Mouse (Mus musculus) forebrain, postnatal 0 days (tissue): ENCODE measurements at regions not wholly inside any gene's neighbourhood (a gene's known extent, or its start where the extent isn't known, plus 50 kb on each side); places are given as distances from the start of the nearest gene placed in this dataset.

Experiments
- ATAC-seq: fragments of 200-750 bp; cut with Nextera tagmentation; 2 replicates; pipeline ENCODE4 v1.8.0; 2017; ENCODE audit warnings: mild to moderate bottlenecking, moderate library complexity
- DNase-seq: peaks from one replicate; pipeline ENCODE4 v3.0.0-alpha.2; 2015
- H3K27ac ChIP-seq: fragments of 300-500 bp; sonication (generic); 2 replicates; pipeline ENCODE4 v1.5.1; 2014; ENCODE audit warnings: low read depth, mild to moderate bottlenecking, antibody characterized with exemption, low read length, moderate library complexity, mixed read lengths
- H3K27me3 ChIP-seq: fragments of 300-500 bp; sonication (generic); 2 replicates; pipeline ENCODE4 v1.6.1; 2014; ENCODE audit warnings: mild to moderate bottlenecking, low read length, mixed read lengths; ENCODE audit not compliant: insufficient read depth
- H3K36me3 ChIP-seq: fragments of 300-500 bp; sonication (generic); 2 replicates; pipeline ENCODE4 v1.6.1; 2014; ENCODE audit warnings: mild to moderate bottlenecking, moderate library complexity; ENCODE audit not compliant: insufficient read depth
- H3K4me1 ChIP-seq: fragments of 300-500 bp; sonication (generic); 2 replicates; pipeline ENCODE4 v1.6.1; 2014; ENCODE audit warnings: antibody characterized with exemption; ENCODE audit not compliant: insufficient read depth
- H3K4me2 ChIP-seq: fragments of 300-500 bp; sonication (generic); 2 replicates; pipeline ENCODE4 v1.6.1; 2014; ENCODE audit warnings: low read depth, mild to moderate bottlenecking, moderate library complexity
- H3K4me3 ChIP-seq: fragments of 300-500 bp; sonication (generic); 2 replicates; pipeline ENCODE4 v1.5.1; 2014; ENCODE audit warnings: low read depth, low read length, mixed read lengths
- H3K9ac ChIP-seq: fragments of 300-500 bp; sonication (generic); 2 replicates; pipeline ENCODE4 v1.6.1; 2014; ENCODE audit warnings: mild to moderate bottlenecking
- H3K9me3 ChIP-seq: fragments of 300-500 bp; sonication (generic); 2 replicates; pipeline ENCODE4 v1.6.1; 2016; ENCODE audit warnings: low read length
- CTCF ChIP-seq: sonication (generic); IDR thresholded peaks from 2 replicates; pipeline ENCODE4 v1.5.1; 2016; ENCODE audit warnings: antibody characterized with exemption, control low read depth, low read depth
- WGBS: fragments of 180-500 bp; shearing (Covaris S2); extraction: QIAGEN DNeasy Blood & Tissue Kit; methylation state at CpG from one replicate; pipeline ENCODE4 v1.1.7; 2014; 5-methylcytosine and 5-hydroxymethylcytosine counted together

- 87% methylated on average over 5 of the region's 5 CpGs for WGBS
- Histone ChIP-seq H3K27ac (no peak overlapping the region), H3K4me3 (no peak overlapping the region), H3K36me3 (no peaks in the 10 kb centered on the region), H3K9me3 (no peaks in the 10 kb centered on the region), H3K4me1 (no peaks in the 10 kb centered on the region), H3K27me3 (no peaks in the 10 kb centered on the region), H3K4me2 (no peak overlapping the region), H3K9ac (no peak overlapping the region)
- TF ChIP-seq CTCF = no peak
- DNase-seq (no peak), ATAC-seq (no peak)
Measured at GRCm38 (mm10) chr19:25729103-25729502, 56.9 kb downstream of the Dmrt2 start.

- Histone ChIP-seq H3K27me3 (no peaks in the 10 kb centered on the region), H3K9me3 (no peaks in the 10 kb centered on the region), H3K9ac (no peak overlapping the region), H3K4me3 (no peak overlapping the region), H3K4me2 (no peak overlapping the region), H3K4me1 (no peaks in the 10 kb centered on the region), H3K36me3 (no peaks in the 10 kb centered on the region), H3K27ac (no peak overlapping the region)
- WGBS = 97% methylated on average over 1 of the region's 1 CpGs
- DNase-seq (no peak), ATAC-seq (no peak)
- TF ChIP-seq CTCF = no peak
Measured at GRCm38 (mm10) chr19:25729633-25730032, 57.4 kb downstream of the Dmrt2 start.

DNA sequence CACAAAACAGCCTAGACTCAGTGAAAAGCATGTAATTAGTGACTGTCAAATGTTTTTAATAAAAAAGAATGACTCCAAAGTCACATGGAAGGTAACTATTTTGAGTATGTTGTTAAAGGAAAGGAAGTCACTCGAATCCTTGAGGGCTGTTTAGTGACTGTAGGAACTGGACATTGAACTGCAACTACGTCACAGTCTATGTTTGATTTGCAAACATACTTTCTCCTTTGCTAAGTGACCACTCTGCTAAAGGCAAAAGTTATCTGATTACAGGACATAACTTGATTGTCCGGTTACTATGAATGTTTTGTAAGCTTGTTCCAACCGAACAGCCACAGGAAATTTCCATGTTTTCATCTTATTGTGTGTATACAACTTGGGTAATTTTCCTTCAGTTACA, 106.2 kb downstream of the Dmrt2 start:
- Histone ChIP-seq H3K4me3 (no peak overlapping the region), H3K27ac (no peak overlapping the region), H3K36me3 (no peaks in the 10 kb centered on the region), H3K4me1 (no peaks in the 10 kb centered on the region), H3K27me3 (no peaks in the 10 kb centered on the region), H3K9me3 (no peaks in the 10 kb centered on the region), H3K4me2 (no peak overlapping the region), H3K9ac (no peak overlapping the region)
- 90% methylated on average over 4 of the region's 4 CpGs for WGBS
- TF ChIP-seq CTCF = no peak
- DNase-seq (no peak), ATAC-seq (no peak)

DNA sequence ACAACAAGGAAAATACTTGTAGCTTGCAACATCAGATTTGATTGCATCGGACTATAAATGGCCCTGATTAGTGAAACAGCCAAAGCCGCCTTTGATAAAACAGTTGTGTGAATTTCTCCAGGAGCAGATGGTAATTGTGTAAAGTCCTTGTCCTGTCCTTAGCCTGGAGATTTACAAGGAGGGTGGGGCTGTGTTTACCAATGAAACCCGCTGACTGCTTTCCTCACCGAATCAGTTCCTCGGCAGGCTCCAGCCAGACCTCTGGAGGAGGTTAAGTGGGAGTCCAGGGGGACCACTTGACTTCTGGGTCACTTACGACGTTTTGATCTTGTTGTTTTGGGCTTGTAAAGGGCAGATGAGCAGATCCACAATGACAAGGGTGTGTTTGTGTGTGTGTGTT, 107.1 kb downstream of the Dmrt2 start:
- WGBS = 72% methylated on average over 7 of the region's 7 CpGs
- Histone ChIP-seq H3K27ac (no peak overlapping the region), H3K4me3 (no peak overlapping the region), H3K36me3 (no peaks in the 10 kb centered on the region), H3K9ac (no peak overlapping the region), H3K4me2 (no peak overlapping the region), H3K4me1 (no peaks in the 10 kb centered on the region), H3K27me3 (no peaks in the 10 kb centered on the region), H3K9me3 (no peaks in the 10 kb centered on the region)
- ATAC-seq = no peak
- DNase-seq = no peak
- no peak for TF ChIP-seq CTCF

- H3K36me3 ChIP-seq = no peaks in the 10 kb centered on the region
- ATAC-seq = no peak
- no peaks in the 10 kb centered on the region for H3K27me3 ChIP-seq
- no peak overlapping the region for H3K4me2 ChIP-seq
- H3K9me3 ChIP-seq = no peaks in the 10 kb centered on the region
- no peak overlapping the region for H3K4me3 ChIP-seq
- H3K4me1 ChIP-seq = no peaks in the 10 kb centered on the region
- no peak for DNase-seq
- TF ChIP-seq CTCF = no peak
- H3K9ac ChIP-seq = no peak overlapping the region
- WGBS = 88% methylated on average over 7 of the region's 7 CpGs
- no peak overlapping the region for H3K27ac ChIP-seq
Measured at GRCm38 (mm10) chr19:25781314-25781713, 109.1 kb downstream of the Dmrt2 start.

GRCm38 (mm10) chr19:25802692-25803091, 130.5 kb downstream of the Dmrt2 start:
- H3K27me3 ChIP-seq = no peaks in the 10 kb centered on the region
- DNase-seq (no peak), ATAC-seq (no peak)
- no peak overlapping the region for H3K27ac ChIP-seq
- H3K36me3 ChIP-seq = no peaks in the 10 kb centered on the region
- 91% methylated on average over 7 of the region's 7 CpGs for WGBS
- no peak overlapping the region for H3K9ac ChIP-seq
- H3K9me3 ChIP-seq = no peaks in the 10 kb centered on the region
- H3K4me3 ChIP-seq = no peak overlapping the region
- TF ChIP-seq CTCF = no peak
- H3K4me1 ChIP-seq = no peaks in the 10 kb centered on the region
- no peak overlapping the region for H3K4me2 ChIP-seq

GRCm38 (mm10) chr19:25805351-25805750, 133.1 kb downstream of the Dmrt2 start:
- no peak overlapping the region for H3K4me3 ChIP-seq
- H3K4me2 ChIP-seq = no peak overlapping the region
- no peaks in the 10 kb centered on the region for H3K27me3 ChIP-seq
- no peaks in the 10 kb centered on the region for H3K4me1 ChIP-seq
- H3K9ac ChIP-seq = no peak overlapping the region
- no peaks in the 10 kb centered on the region for H3K9me3 ChIP-seq
- ATAC-seq (peak; percentile 73; the same call in 1 of the 2 replicates), DNase-seq (peak; percentile 35)
- no peak for TF ChIP-seq CTCF
- H3K36me3 ChIP-seq = no peaks in the 10 kb centered on the region
- no peak overlapping the region for H3K27ac ChIP-seq
- 61% methylated on average over 11 of the region's 11 CpGs for whole genome bisulfite sequencing

DNA sequence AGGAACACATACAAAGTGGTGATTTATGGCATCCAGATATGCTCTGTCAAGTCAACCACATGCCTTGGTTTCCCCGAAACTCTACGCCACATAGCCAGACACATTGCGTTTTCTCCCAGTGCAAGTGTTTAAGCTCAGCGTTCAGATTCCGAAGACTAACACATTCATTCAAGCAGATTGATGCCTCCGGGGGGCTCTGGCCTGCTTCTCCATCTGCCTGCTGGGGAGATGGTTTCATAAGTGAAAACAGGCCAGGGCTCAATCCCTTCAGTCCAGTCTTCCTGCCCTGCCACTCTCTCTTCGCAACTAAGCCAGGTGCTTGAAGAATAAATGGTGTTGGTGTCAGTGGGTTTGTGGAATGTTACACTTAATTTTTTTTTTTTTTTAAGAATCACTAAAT, 141.4 kb downstream of the Dmrt2 start:
- no peak for TF ChIP-seq CTCF
- Histone ChIP-seq H3K27me3 (no peaks in the 10 kb centered on the region), H3K27ac (no peak overlapping the region), H3K9me3 (no peaks in the 10 kb centered on the region), H3K36me3 (no peaks in the 10 kb centered on the region), H3K4me3 (no peak overlapping the region), H3K4me1 (no peaks in the 10 kb centered on the region), H3K9ac (no peak overlapping the region), H3K4me2 (no peak overlapping the region)
- DNase-seq (no peak), ATAC-seq (no peak)
- 78% methylated on average over 7 of the region's 7 CpGs for WGBS
